Mouse (Mus musculus): ENCODE measurements at regions not wholly inside any gene's neighbourhood (a gene's known extent, or its start where the extent isn't known, plus 50 kb on each side); places are given as distances from the start of the nearest gene placed in this dataset.

- Histone ChIP-seq H3K27me3 (ENCODE audit: insufficient read depth, low read length) (no peaks in the 10 kb centered on the region), H3K4me3 (ENCODE audit: low read depth, low read length) (no peak overlapping the region), H3K4me1 (ENCODE audit: insufficient read depth, low read depth, low read length) (no peaks in the 10 kb centered on the region), H3K36me3 (replicated peaks) (no peaks in the 10 kb centered on the region), H3K9me3 (replicated peaks) (peaks cover 34% of the 10 kb centered on the region)
- ATAC-seq (ENCODE audit: extremely low read depth, insufficient number of reproducible peaks, low FRiP score, poor library complexity, severe bottlenecking) (no peak), DNase-seq (ENCODE audit: low spot score) (no peak)
- no peak for TF ChIP-seq GATA2 (IDR thresholded peaks at IDR 0.05; ENCODE audit: borderline replicate concordance, low read depth, low read length)
- TF ChIP-seq CTCF (IDR thresholded peaks at IDR 0.05; ENCODE audit: low read depth, low read length) = no peak
- no peak for TF ChIP-seq POLR2AphosphoS5 (IDR thresholded peaks at IDR 0.05; ENCODE audit: insufficient replicate concordance, low read depth, low read length)
- no peak for TF ChIP-seq GATA1 (IDR thresholded peaks at IDR 0.05; ENCODE audit: borderline replicate concordance, low read length)
- TF ChIP-seq TAL1 (conservative IDR thresholded peaks at IDR 0.05; ENCODE audit: low read depth, low read length) = no peak
These were observed 67.6 kb upstream of the Arhgap28 start for GRCm38 (mm10) chr17:68071472-68071871.

GRCm38 (mm10) chr17:68075712-68076111 is 71.8 kb upstream of the Arhgap28 start:
- no peak for DNase-seq (ENCODE audit: low spot score)
- no peak for ATAC-seq (ENCODE audit: extremely low read depth, insufficient number of reproducible peaks, low FRiP score, poor library complexity, severe bottlenecking)
- Histone ChIP-seq H3K4me1 (ENCODE audit: insufficient read depth, low read depth, low read length) (no peaks in the 10 kb centered on the region), H3K27me3 (ENCODE audit: insufficient read depth, low read length) (no peaks in the 10 kb centered on the region), H3K4me3 (ENCODE audit: low read depth, low read length) (no peak overlapping the region), H3K9me3 (replicated peaks) (peaks cover 13% of the 10 kb centered on the region), H3K36me3 (replicated peaks) (no peaks in the 10 kb centered on the region)
- no peak for TF ChIP-seq CTCF (IDR thresholded peaks at IDR 0.05; ENCODE audit: low read depth, low read length)

GRCm38 (mm10) chr17:68078709-68079108 is 74.8 kb upstream of the Arhgap28 start:
- no peak for TF ChIP-seq TAL1 (conservative IDR thresholded peaks at IDR 0.05; ENCODE audit: low read depth, low read length)
- no peak for TF ChIP-seq GATA2 (IDR thresholded peaks at IDR 0.05; ENCODE audit: borderline replicate concordance, low read depth, low read length)
- no peak for TF ChIP-seq CTCF (IDR thresholded peaks at IDR 0.05; ENCODE audit: low read depth, low read length)
- no peak for TF ChIP-seq POLR2AphosphoS5 (IDR thresholded peaks at IDR 0.05; ENCODE audit: insufficient replicate concordance, low read depth, low read length)
- TF ChIP-seq GATA1 (IDR thresholded peaks at IDR 0.05; ENCODE audit: borderline replicate concordance, low read length) = no peak
- Histone ChIP-seq H3K4me3 (ENCODE audit: low read depth, low read length) (no peak overlapping the region), H3K9me3 (replicated peaks) (peaks cover 16% of the 10 kb centered on the region), H3K4me1 (ENCODE audit: insufficient read depth, low read depth, low read length) (no peaks in the 10 kb centered on the region), H3K27me3 (ENCODE audit: insufficient read depth, low read length) (no peaks in the 10 kb centered on the region), H3K36me3 (replicated peaks) (no peaks in the 10 kb centered on the region)
- DNase-seq (ENCODE audit: low spot score) (no peak), ATAC-seq (ENCODE audit: extremely low read depth, insufficient number of reproducible peaks, low FRiP score, poor library complexity, severe bottlenecking) (no peak)

DNA sequence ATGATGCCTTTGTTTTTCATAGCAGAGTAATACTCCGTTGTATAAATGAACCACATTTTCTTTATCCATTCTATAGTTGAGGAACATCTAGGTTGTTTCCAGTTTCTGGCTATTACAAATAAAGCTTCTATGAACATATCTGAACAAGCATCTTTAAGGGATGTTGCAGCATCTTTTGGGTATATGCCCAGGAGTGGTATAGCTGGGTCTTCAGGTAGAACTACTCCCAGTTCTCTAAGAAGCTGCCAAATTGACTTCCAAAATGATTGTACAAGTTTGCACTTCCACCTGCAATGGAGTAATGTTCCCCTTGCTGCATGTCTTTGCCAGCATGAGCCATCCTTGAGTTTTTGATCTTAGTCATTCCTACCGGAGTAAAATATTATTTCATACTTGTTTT is 80.5 kb upstream of the Arhgap28 start:
- ATAC-seq (ENCODE audit: extremely low read depth, insufficient number of reproducible peaks, low FRiP score, poor library complexity, severe bottlenecking) (no peak), DNase-seq (ENCODE audit: low spot score) (no peak)
- Histone ChIP-seq H3K4me3 (ENCODE audit: low read depth, low read length) (no peak overlapping the region), H3K9me3 (replicated peaks) (peaks cover 25% of the 10 kb centered on the region), H3K4me1 (ENCODE audit: insufficient read depth, low read depth, low read length) (no peaks in the 10 kb centered on the region), H3K27me3 (ENCODE audit: insufficient read depth, low read length) (no peaks in the 10 kb centered on the region), H3K36me3 (replicated peaks) (no peaks in the 10 kb centered on the region)
- TF ChIP-seq POLR2AphosphoS5 (IDR thresholded peaks at IDR 0.05; ENCODE audit: insufficient replicate concordance, low read depth, low read length) = no peak
- TF ChIP-seq GATA2 (IDR thresholded peaks at IDR 0.05; ENCODE audit: borderline replicate concordance, low read depth, low read length) = no peak
- no peak for TF ChIP-seq GATA1 (IDR thresholded peaks at IDR 0.05; ENCODE audit: borderline replicate concordance, low read length)
- TF ChIP-seq TAL1 (conservative IDR thresholded peaks at IDR 0.05; ENCODE audit: low read depth, low read length) = no peak
- TF ChIP-seq CTCF (IDR thresholded peaks at IDR 0.05; ENCODE audit: low read depth, low read length) = no peak

DNA sequence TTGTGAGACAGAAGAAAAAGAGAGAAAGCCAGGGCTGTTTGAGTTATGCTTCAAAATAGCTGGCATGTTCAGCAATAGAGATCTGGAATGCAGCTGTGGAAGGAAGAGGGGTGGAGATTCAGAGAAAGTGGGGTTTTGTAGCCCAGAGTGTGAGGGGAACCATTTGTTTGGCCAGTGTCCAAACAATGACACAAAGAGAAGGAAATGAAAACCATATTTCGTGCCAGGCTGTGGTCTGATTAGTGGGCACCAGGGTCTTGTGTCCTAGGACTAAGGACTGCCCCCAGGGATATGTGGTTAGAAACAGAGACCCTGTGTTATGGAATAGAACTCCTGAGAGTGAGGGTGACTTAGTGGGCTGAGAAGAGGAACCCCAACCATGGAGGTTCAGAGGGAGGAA is 83.2 kb upstream of the Arhgap28 start:
- no peak for DNase-seq (ENCODE audit: low spot score)
- no peak overlapping the region for H3K4me3 ChIP-seq (ENCODE audit: low read depth, low read length)
- ATAC-seq (ENCODE audit: extremely low read depth, insufficient number of reproducible peaks, low FRiP score, poor library complexity, severe bottlenecking) = no peak
- no peaks in the 10 kb centered on the region for H3K4me1 ChIP-seq (ENCODE audit: insufficient read depth, low read depth, low read length)
- H3K9me3 ChIP-seq (replicated peaks) = peaks cover 27% of the 10 kb centered on the region
- no peaks in the 10 kb centered on the region for H3K36me3 ChIP-seq (replicated peaks)
- H3K27me3 ChIP-seq (ENCODE audit: insufficient read depth, low read length) = no peaks in the 10 kb centered on the region
- TF ChIP-seq GATA2 (IDR thresholded peaks at IDR 0.05; ENCODE audit: borderline replicate concordance, low read depth, low read length) = no peak
- no peak for TF ChIP-seq POLR2AphosphoS5 (IDR thresholded peaks at IDR 0.05; ENCODE audit: insufficient replicate concordance, low read depth, low read length)
- TF ChIP-seq TAL1 (conservative IDR thresholded peaks at IDR 0.05; ENCODE audit: low read depth, low read length) = no peak
- TF ChIP-seq GATA1 (IDR thresholded peaks at IDR 0.05; ENCODE audit: borderline replicate concordance, low read length) = no peak
- no peak for TF ChIP-seq CTCF (IDR thresholded peaks at IDR 0.05; ENCODE audit: low read depth, low read length)

DNA sequence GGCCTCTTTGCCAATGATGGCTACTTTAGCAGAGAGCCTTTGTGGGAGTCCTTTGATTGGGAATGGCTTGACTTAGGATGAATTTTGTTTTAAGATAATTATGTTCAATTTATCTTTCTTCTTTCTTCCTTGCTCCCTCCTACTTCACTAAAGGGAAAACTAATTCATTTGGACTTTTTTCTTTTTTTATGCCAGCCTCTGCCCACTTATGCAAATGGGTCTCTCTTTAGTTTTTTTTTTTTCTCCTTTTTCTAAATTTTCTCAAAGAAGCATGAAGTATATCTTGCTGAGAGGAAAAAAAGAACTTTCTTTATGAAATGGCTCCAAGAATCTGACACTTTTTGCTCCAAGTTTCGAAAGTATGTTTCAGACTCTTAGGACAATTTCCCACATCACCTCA is 85.3 kb upstream of the Arhgap28 start:
- DNase-seq (ENCODE audit: low spot score) = no peak
- H3K9me3 ChIP-seq (replicated peaks) = peaks cover 16% of the 10 kb centered on the region
- TF ChIP-seq GATA2 (IDR thresholded peaks at IDR 0.05; ENCODE audit: borderline replicate concordance, low read depth, low read length) = no peak
- no peak for TF ChIP-seq TAL1 (conservative IDR thresholded peaks at IDR 0.05; ENCODE audit: low read depth, low read length)
- no peak for TF ChIP-seq GATA1 (IDR thresholded peaks at IDR 0.05; ENCODE audit: borderline replicate concordance, low read length)
- TF ChIP-seq CTCF (IDR thresholded peaks at IDR 0.05; ENCODE audit: low read depth, low read length) = no peak
- TF ChIP-seq POLR2AphosphoS5 (IDR thresholded peaks at IDR 0.05; ENCODE audit: insufficient replicate concordance, low read depth, low read length) = no peak
- no peaks in the 10 kb centered on the region for H3K4me1 ChIP-seq (ENCODE audit: insufficient read depth, low read depth, low read length)
- no peak overlapping the region for H3K4me3 ChIP-seq (ENCODE audit: low read depth, low read length)
- no peaks in the 10 kb centered on the region for H3K36me3 ChIP-seq (replicated peaks)
- no peak for ATAC-seq (ENCODE audit: extremely low read depth, insufficient number of reproducible peaks, low FRiP score, poor library complexity, severe bottlenecking)
- no peaks in the 10 kb centered on the region for H3K27me3 ChIP-seq (ENCODE audit: insufficient read depth, low read length)

GRCm38 (mm10) chr17:68089830-68090229 is 85.9 kb upstream of the Arhgap28 start:
- TF ChIP-seq TAL1 (conservative IDR thresholded peaks at IDR 0.05; ENCODE audit: low read depth, low read length) = no peak
- ATAC-seq (ENCODE audit: extremely low read depth, insufficient number of reproducible peaks, low FRiP score, poor library complexity, severe bottlenecking) = no peak

More at GRCm38 (mm10) chr17:68089830-68090229, 85.9 kb upstream of the Arhgap28 start:
- no peaks in the 10 kb centered on the region for H3K36me3 ChIP-seq (replicated peaks)
- H3K9me3 ChIP-seq (replicated peaks) = peaks cover 16% of the 10 kb centered on the region
- H3K27me3 ChIP-seq (ENCODE audit: insufficient read depth, low read length) = no peaks in the 10 kb centered on the region
- no peak for DNase-seq (ENCODE audit: low spot score)
- no peaks in the 10 kb centered on the region for H3K4me1 ChIP-seq (ENCODE audit: insufficient read depth, low read depth, low read length)
- no peak overlapping the region for H3K4me3 ChIP-seq (ENCODE audit: low read depth, low read length)
